Mouse (Mus musculus) telencephalon, adult 2 months (tissue): ENCODE data around the gene Zcchc10.
"Not testable (repeated sequence)": the region's sequence is repeated elsewhere in the genome, so short reads cannot be mapped to it uniquely, and the experiment has no call there.

Experiments
- DNase-seq: peaks from one replicate; pipeline ENCODE4 v3.0.0-alpha.2; 2011; ENCODE audit warnings: low read depth, low spot score

Gene Zcchc10

DNA sequence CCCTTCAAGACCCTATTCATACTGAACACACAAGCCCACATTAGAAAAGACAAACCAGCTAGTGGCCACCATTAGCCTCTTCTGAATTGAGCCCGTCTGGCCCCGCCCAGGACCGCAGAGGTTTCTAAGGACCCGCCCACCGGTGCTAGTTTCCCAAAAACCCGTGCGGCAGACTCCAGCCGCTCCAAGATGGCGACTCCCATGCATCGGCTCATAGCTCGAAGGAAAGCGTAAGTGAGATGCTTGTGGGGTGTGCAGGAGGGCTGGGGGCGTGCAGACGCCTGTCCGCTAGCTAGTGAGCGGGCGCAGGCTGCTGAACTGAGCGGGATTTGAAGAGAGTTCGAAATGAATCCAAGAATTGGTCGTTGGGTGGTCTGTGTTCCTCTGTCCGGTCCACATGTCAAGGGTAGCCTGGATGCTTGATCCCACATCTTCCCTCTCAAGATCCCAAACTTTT, at the start of gene Zcchc10:
Gene Zcchc10, plus strand, starts transcription at position 168 of the 457 bp plus-strand sequence.
- peak; percentile 81 for DNase-seq

DNA sequence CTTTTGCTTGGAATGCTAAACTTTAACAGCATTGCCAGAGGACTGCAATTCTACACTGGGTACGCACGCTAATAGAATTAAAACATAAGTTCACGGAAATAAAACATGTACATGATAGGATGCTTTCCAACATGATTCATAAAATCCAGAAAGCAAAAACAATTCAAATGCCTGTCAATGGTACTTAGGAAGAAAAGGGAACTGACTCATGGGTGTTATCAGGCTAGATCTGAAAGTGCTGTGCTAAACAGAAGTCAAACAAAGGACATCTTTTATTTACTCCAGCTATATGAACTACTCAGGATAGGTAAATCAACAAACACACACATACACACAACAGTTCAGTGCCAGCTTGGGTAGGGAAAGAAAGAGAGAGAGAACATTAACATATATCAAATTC, 49.1 kb upstream of the Zcchc10 start:
- no peak for DNase-seq

DNA sequence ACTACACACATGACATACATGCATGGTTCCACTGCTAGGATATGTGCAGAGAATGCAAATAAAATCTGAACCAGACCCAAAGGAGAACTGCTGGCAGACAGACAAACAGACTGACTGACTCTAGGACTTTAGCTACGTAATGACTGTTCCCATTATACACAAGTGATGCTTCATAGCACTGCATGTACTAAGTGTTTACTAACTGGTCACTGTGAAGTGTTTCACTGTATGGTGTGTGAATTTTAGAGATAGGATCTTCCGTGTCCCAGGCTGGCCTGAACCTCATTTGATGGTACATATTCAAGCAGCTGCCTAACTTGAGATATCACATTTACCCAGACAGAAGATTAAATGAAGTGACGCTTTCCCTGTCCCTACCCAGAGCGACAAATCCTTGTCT, 46.1 kb upstream of the Zcchc10 start:
- no peak for DNase-seq

DNA sequence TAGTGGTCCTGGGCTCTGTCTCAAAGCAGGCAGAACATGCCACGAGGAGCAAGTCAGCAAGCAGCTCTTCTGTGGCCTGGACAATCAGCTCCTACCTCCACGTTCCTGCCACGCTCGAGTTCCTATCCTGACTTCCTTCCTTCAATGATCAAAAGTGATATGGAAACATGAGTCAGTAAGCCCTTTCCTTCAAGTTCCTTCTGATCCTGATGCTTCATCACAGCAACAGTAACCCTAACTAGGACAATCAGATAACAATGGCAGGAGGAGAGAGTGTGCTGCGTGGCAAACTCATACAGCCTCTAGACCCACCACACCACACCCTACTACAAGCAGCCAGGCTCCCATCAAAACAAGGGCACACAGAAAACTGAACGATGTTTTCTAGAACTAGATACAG, 38.6 kb upstream of the Zcchc10 start:
- no peak for DNase-seq

DNA sequence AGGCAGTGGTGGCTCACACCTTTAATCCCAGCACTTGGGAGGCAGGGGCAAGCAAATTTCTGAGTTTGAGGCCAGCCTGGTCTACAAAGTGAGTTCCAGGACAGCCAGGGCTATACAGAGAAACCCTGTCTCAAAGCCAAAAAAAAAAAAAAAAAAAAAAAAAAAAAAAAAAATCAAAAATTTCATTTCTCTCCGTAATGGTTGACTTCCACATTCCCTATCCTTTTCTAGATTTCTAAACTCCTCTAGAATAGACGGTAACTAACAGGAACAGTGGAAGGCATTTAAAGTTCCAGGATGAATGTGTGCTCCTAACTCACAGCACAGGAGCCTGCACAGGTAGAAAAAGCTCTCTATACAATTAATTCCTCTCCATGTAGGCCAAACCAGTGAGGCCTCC, 34.3 kb upstream of the Zcchc10 start:
- DNase-seq, result not testable (repeated sequence)

DNA sequence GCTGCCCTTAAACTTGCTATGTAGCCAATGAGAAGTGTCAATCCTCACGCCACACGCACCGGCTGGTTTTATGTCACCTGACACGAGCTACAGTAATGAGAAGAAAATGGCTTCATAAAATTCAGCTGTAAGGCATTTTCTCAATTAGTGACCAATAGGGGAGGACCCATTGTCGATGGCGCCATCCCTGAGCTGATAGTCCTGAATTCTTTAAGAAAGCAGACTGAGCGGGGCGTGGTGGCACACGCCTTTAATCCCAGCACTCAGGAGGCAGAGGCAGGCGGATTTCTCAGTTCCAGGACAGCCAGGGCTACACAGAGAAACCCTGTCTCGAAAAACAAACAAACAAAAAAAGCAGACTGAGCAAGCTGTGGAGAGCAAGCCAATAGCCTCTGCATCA, 33.6 kb upstream of the Zcchc10 start:
- DNase-seq, result no peak

DNA sequence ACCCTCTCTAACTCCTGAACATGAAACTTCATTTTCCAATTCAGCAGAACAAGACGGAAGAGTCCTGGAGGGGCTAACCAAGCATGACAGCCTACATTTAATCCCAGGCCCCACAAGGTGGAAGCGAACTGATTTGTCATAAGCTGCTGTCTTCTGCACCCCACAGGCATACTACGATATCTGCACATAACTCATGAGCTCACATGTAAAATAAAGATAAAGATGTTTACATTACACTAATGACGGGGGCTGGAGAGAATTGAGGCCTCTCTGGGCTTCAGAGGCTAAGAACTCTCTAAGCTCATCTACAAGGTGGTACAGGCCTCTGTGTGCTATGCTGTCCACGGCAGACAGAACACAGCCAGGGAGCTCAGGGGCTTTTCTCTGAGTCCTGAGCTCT, 30.0 kb upstream of the Zcchc10 start:
- no peak for DNase-seq

DNA sequence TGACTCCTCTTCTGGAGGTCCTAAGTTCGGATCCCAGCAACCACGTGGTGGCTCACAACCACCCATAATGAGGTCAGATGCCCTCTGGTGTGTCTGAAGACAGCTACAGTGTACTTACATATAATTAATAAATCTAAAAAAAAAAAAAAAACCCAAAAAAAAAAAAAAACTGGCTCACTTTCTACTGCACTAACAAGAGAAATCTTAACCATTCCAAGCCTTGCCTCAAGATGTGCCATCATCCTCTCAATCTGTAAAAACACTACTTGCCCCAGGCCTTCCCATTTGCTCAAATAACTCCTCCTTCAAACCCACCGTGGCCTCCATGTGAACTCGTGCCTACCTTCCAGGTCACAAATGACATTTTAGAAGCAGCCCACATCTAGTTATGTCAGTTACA, 27.6 kb upstream of the Zcchc10 start:
- DNase-seq, result no peak

DNA sequence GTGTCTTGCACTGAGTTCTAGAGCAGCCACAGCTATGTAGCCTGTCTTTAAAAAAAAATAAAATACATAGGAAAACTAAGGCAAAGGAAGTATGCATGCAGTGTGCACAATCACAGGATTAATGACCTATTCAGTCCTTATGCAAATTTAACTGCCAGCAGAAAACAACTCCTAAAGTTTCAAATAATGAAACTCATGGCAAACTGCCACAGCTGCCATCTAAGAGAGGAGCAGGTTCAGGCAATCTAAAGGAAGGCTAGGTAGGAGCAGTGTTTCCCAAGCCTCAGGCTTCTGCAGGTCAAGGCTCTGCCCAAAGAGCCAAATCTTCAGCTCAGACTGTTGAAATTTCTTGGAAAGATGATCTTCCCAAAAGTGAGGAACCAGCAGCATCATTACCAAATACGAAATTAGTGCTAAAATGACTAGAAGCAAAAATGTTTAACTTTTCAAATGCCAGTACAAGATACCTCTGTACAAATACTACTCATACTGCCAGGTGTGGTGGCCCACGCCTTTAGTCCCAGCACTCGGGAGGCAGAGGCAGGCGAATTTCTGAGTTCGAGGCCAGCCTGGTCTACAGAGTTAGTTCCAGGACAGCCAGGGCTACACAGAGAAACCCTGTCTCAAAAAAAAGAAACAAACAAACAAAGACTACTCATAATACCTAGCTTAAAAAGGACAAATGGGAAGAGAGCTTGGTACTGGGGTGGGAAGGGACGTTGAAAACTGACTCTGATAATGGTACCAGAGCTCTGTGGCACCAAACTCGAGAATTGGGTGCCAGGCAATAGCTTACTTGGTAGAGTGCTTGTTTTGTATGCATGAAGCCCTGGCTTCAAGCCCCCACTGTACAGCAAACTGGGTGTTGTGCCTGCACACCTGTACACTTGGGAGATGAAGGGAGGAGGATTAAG, 26.3 kb upstream of the Zcchc10 start:
- no peak for DNase-seq

DNA sequence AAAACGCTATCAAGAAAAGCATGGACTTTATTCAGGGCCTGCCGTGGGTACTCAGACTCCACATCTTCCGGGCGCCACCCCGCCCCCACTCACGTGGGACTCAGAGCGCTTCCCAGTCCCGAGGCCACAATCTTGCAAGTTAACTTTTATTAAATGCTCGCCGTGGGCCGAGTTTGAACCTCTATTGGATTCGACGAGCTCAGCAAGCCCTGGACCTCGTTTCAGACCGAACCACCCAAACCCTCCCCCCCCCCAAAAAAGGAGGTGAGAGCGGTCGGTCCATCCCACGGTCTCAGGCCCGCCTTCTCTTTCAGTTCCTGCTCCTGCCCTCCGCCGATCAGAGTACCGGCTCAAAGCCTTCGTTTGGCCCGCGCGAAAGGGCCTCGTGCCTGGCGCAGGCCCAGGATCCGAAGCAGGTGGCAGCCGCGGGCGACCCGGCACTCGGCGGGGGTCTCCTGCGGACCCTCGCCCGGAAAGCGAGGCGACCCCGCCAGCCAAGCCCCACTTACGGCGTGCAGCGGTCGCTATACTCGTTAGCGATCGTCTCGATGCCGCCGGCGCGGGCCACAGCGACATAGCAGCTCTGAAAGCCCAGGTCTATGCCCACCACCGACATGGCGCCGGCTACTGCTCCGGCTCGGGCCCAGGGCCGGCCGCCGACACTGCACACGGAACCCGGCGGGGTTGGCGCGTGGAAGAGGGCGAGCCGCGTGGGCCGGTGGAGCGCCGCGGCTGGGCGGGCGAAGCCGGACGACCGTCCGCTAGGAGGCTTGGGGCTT, 24.7 kb upstream of the Zcchc10 start:
- no peak for DNase-seq

DNA sequence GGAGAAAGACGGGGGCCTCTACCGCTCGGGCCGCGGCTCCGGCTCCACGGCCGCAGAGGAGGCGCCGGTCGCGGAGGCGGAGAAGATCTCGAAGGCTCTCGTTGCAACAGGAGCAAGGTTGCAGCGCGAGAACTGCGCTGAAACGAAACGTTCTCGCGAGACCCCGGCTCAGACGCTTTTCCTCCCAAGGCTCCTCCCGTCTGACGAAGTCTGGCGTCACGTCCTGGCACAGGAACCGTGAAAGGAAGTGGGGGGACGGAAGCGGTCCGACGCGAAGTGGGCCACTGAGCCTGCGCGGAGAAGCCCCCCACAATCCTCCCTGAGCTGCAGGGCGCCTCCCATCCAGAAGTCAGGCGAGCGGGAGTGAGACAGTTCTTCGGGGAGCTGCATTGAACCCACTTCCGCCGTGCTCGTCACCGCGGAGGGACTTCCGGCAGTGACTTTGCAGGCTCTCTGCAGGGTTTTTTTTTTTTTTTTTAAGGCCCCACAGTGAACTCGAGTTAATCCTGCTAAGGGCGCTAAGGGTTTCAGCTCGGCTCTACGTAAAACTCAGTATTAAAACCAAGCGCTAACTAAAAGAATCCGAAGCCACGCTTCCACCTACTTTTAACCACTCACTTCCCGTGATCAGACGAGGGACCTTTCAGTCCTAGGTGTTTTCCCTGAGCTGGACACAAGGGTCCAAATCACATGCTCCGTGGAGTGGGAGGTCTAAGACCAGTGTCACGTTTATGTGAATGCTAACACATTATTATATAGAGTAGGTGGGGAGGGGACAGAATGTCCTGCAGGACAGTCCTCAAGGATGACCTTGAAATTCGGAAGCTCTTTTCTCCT, 23.9 kb upstream of the Zcchc10 start, which contains the start of gene Hspa4:
Gene Hspa4, minus strand, starts transcription at position 128 of the 837 bp plus-strand sequence.
- peak; percentile 99 for DNase-seq

DNA sequence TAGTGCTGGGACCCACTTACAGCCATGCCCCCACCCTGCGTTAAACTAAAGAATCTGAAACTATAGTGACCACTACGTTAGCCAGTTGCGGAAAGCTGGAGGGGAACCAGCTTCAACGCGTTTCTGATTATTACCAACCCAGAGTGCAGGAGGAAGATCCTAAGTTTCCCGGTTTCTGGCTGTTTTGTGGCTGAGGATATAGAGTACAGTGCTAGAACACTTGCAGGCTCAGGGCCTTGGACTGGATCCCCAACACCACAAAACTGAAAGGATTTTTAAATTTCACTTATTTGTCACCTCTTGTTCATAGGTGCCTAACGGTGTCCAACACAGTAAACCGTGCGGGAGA, 23.3 kb upstream of the Zcchc10 start:
- no peak for DNase-seq

DNA sequence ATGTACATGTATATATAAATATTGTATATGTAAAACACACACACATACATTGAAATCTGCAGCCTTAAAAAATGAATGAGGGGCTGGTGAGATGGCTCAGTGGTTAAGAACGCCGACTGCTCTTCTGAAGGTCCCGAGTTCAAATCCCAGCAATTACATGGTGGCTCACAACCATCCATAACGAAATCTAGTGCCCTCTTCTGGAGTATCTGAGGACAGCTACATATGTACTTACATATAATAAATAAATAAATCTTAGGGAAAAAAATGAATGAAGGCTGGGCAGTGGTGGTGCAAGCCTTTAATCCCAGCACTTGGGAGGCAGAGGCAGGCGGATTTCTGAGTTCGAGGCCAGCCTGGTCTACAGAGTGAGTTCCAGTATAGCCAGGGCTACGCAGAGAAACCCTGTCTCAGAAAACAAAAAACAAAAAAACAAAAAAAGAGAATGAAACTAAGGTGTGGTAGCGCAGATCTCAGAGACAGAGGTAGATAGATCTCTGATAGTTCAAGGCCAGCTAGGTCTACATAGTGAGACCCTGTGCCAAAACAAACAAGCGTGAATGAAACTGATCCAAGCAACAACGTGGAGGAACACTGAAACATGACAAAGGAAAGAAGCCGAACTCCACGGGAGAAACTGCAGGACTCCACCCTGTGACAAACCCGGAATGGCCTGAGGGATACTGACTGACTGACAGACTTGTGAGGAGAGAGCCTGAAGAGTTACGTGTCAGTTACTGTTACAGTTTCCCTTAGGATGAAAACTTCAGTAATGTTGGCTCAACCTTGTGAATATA, 20.2 kb upstream of the Zcchc10 start:
- no peak for DNase-seq

DNA sequence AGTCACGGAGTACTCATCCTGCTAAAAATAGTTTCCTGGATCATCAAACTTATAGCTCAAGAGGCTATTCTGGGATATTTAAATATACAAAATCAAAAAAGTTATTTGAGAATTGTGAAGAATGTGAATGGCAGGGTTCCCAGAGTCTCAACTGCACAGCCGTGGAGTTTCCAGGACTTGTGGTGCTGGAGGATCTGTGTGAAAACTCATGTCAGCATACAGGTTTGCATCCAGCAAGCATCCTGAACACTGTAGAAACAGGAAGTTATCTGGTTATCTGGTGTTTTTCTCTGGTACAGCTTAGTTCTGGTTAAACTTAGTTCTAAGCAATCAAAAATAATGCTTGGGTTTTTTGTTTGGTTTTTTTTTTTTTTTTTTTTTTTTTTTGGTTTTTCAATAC, 17.5 kb upstream of the Zcchc10 start:
- DNase-seq, result no peak

DNA sequence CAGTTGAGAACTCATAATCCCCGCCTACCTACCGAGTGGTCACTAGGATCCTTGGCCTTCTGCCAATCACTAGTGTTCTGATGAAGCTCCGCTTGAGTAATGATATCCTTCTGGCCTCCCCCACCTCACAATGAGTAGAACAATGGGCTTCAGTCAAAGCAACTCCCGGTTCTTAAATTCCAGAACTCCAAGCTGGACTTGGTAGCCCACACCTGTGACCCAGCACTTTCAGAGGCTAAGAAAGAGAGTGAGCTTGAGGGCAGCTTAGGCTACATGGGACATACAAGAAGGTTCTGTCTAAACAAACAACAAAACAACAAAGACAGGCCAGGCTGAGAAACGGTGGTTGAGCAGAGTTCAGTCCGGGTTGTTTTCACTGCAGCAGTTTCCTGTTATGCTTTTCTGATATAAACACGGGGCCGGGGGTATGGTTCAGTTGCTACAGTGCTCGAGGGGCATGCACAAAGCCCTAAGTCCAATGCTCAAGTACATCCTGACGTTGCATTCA, 16.9 kb upstream of the Zcchc10 start:
- DNase-seq, result no peak

DNA sequence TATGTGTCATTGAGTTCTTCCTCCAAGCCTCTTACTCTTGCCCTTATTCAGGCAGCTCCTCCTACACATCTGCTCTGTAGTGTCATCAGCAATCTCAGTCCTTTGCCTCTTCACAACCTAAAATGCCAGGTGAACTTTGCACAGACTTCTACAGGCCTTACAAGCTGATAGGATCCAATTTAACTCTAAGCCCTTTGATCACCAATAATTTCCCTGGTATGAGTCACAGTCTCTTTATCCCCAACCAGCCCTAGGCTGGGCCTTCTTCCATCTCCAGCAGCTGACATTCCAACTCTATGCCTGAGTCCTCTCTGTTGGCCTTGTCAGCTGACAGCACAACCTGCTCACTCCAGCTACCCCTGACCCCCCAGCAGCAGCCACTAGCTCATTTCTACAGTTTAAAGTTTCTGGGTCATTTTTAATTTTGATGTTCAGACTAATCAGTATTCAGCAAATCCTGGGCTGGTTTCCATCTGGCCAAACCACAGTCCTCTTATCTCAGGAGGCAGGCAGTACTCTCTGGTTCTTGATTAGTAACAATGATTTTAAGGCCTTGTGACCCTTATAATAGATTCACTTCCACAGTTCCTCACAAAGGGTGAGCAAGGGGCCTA, 16.1 kb upstream of the Zcchc10 start:
- DNase-seq, result no peak

DNA sequence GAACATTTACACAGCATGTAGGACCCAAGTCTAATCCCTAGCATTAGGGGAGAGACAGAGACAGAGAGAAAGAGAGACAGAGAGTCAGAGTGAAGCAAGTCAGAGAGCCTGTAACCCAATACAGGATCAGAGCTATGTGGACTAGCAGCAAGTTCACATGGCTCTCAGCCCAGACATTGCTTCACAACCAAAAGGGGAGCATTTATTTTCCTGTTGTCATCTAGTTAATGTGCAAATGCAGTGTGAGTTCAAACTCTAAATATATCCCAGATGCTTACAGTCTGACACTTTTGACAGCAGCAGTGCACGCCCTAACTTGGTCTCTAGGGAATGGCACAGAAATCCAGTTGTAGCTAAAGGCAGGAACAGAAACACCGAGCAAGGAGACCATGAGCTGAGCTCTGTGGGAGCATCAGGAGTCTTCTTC, 15.6 kb upstream of the Zcchc10 start:
- DNase-seq, result no peak

DNA sequence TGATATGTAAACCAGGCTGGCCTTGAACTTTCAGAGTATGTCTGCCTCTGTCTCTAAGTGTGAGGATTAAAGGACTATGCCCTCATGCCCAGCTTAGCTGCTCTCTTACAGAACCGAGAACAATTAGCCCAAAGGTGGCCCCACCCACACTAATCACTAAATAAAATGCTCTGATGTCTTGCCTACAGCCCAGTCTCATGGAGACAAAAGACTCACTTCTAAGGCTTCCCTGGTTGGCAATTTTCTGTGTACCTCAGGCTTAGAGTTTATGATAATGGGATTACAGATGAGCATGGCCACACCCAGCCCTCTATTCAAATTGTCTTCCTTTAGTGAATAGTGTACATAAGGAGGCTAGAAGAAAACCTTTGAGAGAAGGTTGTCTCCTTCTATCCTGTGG, 13.1 kb upstream of the Zcchc10 start:
- DNase-seq, result no peak

DNA sequence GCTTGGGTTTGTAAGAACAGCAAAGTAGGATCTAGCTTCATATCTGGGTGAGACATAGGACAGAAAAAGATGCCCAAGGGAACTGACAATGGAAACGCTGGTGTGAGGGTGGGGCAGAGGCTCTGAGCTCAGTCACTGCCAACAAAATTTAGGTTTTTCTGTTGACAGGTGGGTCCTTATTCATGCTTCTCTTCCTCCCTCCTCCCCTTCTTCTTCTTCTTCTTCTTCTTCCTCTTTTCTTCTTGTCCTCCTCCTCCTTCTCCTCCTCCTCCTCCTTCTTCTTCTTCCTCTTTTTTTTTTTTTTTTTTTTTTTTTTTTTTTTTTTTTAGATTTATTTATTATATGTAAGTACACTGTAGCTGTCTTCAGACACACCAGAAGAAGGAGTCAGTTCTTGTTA, 11.7 kb upstream of the Zcchc10 start:
- DNase-seq, result not testable (repeated sequence)

DNA sequence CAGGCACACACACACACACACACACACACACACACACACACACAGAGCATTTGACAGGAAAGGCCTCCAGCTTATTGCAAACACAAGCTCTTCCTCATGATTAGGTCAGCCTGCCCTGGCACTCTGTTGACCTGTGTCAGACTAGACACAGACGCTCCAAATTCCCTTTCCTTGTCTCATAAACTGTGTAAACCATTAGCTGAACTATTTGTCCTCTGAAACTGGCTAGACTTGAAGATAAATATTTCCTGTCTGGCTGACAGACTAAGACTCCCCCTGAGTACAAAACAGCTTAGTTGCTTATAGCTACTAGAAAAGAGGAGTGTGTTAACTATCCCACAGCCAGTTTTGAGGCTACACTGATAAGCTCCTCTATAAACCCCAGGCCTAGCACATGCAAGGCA, 9.7 kb upstream of the Zcchc10 start:
- no peak for DNase-seq
